ENCODE assay signal across 8 mouse cellular contexts in the genomic region with DNA sequence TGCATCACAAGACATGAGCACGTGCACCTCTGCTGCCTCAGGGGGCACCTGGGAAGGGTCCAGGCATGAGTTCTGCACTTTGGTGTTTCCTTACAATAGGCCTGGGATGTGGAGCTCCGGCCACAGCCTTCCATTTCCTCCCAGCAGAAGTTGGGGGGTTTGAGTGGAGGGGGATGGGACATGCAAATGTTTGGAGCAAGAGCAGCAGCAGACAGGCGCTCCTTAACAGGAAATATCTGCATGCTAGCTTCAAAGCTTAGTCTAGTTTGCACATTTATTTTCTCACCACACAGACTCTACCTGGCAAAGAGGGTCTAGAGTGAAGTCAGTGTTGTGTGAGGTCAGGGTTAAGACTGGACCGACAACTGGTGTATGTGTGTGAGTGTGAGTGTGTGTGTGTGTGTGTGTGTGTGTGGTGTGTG.
DNase-seq lines count a peak whose midpoint lies in the region; ATAC-seq and TF ChIP-seq lines count a peak whose summit lies in the region.

No protein-coding gene starts in this region.

- no peak for ATAC-seq in midbrain, embryonic 13.5 days

- WGBS in kidney, adult 2 months = 59% methylated on average over 4 of the region's 4 CpGs
- WGBS in midbrain, embryonic 13.5 days = 81% methylated on average over 4 of the region's 4 CpGs

- H3K27me3 ChIP-seq in kidney, adult 2 months (replicated peaks; ENCODE audit: control insufficient read depth, insufficient read depth, low read length) = no peaks in the 10 kb centered on the region
- no peaks in the 10 kb centered on the region for H3K27me3 ChIP-seq in midbrain, embryonic 13.5 days

- no peak for TF ChIP-seq POLR2A in kidney, adult 2 months (IDR thresholded peaks at IDR 0.05; ENCODE audit: low read depth, low read length)

- H3K36me3 ChIP-seq in kidney, adult 2 months (ENCODE audit: control insufficient read depth, insufficient read depth, low read length) = no peaks in the 10 kb centered on the region
- H3K36me3 ChIP-seq in midbrain, embryonic 13.5 days = no peaks in the 10 kb centered on the region

- H3K9me3 ChIP-seq in midbrain, embryonic 13.5 days = no peaks in the 10 kb centered on the region

- H3K27ac ChIP-seq in kidney, adult 2 months (ENCODE audit: insufficient read depth, low read depth, low read length) = peak overlapping the region; percentile 49
- no peak overlapping the region for H3K27ac ChIP-seq in midbrain, embryonic 13.5 days

- no peak for TF ChIP-seq CTCF in kidney, adult 2 months (conservative IDR thresholded peaks at IDR 0.05; ENCODE audit: insufficient read depth, insufficient read length, low read depth, low read length)

- no peak overlapping the region for H3K4me3 ChIP-seq in kidney, adult 2 months (ENCODE audit: insufficient read depth, low read depth, low read length)
- H3K4me3 ChIP-seq in midbrain, embryonic 13.5 days (replicated peaks) = no peak overlapping the region

- H3K4me1 ChIP-seq in kidney, adult 2 months (ENCODE audit: control insufficient read depth, insufficient read depth, low read length) = peaks cover 9% of the 10 kb centered on the region; the same call in 1 of the 2 replicates
- peaks cover 2% of the 10 kb centered on the region; the same call in 1 of the 2 replicates for H3K4me1 ChIP-seq in midbrain, embryonic 13.5 days (replicated peaks)

- no peak overlapping the region for H3K4me2 ChIP-seq in midbrain, embryonic 13.5 days (replicated peaks)

- DNase-seq in adrenal gland, adult 2 months = peak; percentile 26
- DNase-seq in adrenal gland, postnatal 4 days (ENCODE audit: low spot score in 2 of 2) = no peak
- DNase-seq in A20 (ENCODE audit: low read depth, low spot score) = peak; percentile 91
- peak; percentile 63 for DNase-seq in kidney, adult 2 months
- peak; percentile 53 to 65 for DNase-seq in lung, postnatal 4 days
- DNase-seq in testis, postnatal 10 days (ENCODE audit: low spot score) = no peak
- DNase-seq in urinary bladder, adult 18-20 months (ENCODE audit: low spot score in 2 of 2) = no peak

- H3K9ac ChIP-seq in midbrain, embryonic 13.5 days (replicated peaks) = no peak overlapping the region

Comparison
In these comparisons a context has a peak if more than half of its experiments do, and no peak if none do; other contexts are left out.
1. DNase-seq: peak in adrenal gland, adult 2 months (single experiment), A20 (single experiment), kidney, adult 2 months (single experiment) and lung, postnatal 4 days (2 of 2); none in adrenal gland, postnatal 4 days (0 of 2), testis, postnatal 10 days (single experiment) and urinary bladder, adult 18-20 months (0 of 2).